Mouse (Mus musculus): ENCODE measurements around the gene Gid8.
A peak's percentile ranks its signal among the peaks of the same experiment; 100 is the strongest.
"Not testable (repeated sequence)": the region's sequence is repeated elsewhere in the genome, so short reads cannot be mapped to it uniquely, and the experiment has no call there.

Gene Gid8

DNA sequence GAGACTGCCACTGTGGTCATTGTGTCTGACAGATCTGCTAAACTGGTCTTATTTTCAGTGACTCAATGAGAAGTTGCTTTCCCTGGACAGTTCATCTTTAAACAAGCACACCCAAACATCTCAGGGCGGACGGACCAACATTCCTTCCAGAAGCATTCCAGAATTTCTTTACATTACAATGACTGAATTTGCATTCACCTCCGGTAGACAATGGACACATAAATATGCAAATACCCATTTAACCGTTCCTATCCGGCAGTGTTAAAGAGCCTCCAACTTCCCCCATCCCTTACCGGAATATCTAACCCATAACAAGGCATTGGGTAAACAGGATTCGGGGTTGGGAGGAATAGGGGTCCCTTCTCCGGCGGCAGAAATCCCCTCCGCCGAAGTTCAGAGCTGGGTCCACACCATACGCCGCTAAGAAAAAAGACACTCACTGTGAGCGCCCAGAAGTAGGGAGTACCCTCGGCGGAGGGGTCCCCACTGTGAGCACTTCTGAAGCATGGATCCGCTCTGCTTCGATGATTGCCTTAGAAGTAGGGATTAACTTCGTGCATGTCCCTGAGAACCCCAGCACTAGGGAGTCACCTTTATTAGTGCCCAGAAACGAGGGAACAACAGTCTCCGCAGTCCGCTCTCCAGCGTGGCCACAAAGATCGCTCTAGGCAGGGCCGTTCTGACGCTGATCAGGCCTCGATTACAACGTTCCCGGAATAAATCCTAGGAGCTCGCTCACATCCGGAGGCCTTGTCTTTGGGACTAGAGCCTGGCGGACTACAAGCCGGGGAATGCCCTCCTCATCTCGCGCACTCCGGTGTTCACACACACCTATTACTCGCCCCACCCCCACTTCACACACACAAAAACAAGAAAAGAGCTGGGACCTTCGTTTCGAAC, 644 bp upstream of the Gid8 start:
- DNase-seq (ENCODE audit: low read depth in 2 of 2, low spot score in 2 of 2): no peak

DNA sequence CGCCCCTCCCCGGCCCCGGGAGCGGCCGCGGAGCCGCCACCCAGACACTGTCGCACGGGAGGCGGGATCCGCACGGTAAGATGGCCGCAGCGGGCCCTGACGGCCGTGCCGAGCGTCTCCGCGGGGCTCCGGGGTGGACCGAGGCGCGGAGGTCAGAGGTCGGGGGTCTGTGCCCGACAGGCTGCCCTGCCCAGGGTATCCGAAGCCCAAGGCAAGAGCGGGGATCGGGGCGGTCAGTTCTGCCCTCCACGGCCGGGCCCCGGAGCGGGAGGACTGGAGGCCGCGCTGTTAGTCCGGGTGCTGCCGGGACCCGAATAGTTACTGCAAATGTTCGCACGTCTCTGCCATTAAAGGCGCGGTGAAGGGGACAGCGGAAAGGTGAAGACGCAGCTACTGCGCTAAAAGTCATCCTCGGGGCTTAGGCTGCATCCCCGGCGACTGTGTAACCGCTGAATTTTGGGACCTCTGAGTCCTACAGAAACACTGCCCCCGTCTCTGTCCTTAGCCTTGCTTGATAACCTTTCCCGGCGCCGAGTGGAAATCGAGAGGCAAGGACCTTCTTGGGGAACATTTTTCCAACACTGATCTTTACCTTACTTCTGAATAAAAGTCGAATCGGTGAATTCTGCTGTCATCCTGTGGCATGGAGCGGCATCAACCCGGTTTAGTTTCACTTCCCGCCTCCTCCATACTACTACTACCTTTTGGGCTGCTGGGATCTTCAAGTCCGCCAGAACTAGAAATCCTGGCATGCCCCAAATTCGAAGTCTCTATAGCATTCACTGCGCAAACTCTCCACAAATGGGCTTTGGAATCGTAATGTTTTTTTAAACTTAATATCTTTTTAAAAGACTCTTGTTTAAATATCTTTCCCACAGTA, 599 bp downstream of the Gid8 start:
- DNase-seq (ENCODE audit: low read depth in 2 of 2, low spot score in 2 of 2): no peak

DNA sequence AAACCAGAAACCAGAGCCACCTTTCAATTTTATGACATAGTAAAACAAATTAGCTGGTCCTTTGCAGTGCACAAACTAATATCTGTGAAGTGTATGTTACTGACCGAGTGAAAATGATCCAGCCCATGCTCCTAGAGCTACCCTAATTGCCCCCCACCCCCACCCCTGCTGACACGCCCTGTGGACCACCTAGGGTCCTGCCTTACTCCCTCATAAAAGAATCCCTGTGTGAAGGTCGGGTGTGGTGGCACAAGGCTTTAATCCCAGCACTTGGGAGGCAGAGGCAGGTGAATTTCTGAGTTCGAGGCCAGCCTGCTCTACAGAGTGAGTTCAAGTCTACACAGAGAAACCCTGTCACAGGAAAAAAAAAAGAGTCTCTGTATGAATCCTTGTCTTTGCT, 1.6 kb downstream of the Gid8 start:
- no peak for DNase-seq (ENCODE audit: low read depth in 2 of 2, low spot score in 2 of 2)

DNA sequence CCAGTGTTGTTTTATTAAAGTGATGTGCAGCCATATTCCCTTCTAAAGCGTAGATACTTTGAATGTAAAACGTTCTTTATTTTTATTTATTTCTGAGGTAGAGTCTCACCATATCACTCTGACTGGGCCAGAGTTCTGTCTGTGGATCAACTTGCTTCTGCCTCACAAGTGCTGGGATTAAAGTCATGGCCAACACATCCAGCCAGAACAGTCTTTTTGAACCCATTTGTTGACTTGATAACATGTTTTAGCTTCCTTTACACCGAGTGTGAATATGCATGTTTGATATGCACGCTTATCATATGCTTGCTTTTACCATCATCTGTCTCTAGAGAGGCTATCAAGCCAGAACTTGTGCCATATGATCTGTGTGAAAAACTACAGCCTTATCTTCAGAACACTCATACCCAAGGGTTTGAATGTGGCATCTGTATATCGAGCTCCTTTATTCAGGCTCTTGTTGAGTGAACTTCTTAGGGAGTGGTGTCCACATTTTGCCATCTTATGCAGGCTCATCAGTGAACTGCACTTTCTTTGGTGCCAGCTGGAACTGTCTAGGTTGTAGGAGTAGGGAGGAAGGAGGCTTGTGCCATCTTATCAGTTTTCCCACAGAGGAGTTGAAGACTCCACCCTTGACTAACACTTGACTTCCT, 2.2 kb downstream of the Gid8 start:
- DNase-seq (ENCODE audit: low read depth in 2 of 2, low spot score in 2 of 2): no peak

DNA sequence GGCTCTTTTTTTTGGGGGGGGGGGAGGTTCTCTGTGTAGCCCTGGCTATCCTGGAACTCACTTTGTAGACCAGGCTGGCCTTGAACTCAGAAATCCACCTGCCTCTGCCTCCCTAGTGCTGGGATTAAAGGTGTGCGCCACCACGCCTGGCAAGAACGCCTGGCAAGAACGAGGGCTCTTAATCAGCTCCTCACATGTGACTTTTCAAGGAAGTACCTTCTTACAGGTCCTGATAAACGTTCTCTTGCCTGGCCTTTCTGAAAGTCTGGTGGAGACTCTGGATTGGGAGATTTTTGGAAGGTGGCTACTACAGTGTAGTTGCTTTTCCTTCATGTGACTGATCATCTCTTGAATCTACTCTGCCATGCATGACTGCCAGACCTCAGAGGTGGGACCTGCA, 12.8 kb downstream of the Gid8 start:
- DNase-seq (ENCODE audit: low read depth in 2 of 2, low spot score in 2 of 2): not testable (repeated sequence)

DNA sequence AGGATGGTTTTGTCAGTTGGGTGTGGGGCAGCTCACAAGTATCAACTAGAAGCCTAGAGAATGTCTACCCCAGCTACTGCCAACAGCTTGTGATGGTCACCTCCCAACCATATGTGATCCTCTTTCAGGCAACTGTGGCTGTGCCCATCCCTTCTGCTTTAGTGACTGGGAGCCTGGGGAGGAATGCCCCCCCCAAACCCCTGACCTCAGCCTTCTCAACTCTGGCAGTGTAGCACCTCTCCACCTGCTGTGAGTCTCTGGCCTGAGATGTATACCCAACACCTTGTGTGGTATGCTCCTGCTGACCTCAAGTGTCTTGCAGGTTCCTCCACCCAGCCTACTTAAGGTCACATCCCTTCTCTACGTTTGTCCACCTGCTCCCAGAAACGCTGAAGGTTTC, 13.9 kb downstream of the Gid8 start:
- no peak for DNase-seq (ENCODE audit: low read depth in 2 of 2, low spot score in 2 of 2)

DNA sequence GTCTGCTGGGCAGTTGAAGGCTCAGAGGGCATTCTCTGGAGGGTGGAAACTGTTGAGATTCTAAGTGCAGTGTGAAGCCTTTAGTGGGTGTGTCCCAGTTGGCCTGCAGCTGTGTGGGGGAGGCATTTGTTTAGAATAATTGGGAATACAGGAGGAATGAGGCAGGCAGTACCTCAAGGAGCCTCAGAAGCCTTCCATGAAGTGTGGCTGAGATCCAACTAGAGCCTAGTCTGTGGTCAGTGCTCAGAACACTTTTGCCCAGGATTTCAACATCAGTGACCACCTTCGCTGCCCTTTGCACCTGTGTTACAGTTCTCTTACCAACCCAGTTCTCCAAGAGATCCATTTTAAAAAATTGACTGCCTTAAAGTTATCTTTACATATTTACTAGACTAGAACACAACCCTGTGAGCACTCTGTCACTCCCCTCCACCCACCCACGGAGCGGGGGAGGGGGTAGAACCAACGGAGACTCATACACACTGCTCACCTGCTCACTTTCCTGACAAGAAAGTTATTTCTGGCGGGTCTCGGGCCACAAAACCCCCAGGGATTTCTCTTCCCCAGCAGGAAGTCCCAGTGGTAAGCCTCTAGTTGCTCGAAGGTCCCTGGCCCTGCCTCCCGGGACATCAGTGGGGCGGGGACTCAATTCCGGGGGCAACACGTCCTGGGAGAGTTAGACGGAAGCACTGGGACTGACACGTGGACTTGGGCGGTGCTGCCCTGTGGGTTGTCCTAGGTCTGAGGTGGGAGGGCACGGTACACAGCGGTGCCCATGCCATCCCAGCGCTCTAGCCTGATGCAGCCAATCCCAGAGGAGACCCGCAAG, 14.9 kb downstream of the Gid8 start, which contains the start of gene Slc17a9:
Gene Slc17a9 (plus strand): TSS at position 679 of the 829 bp plus-strand sequence.
- DNase-seq (ENCODE audit: low read depth in 2 of 2, low spot score in 2 of 2): peak; percentile 44 to 47

DNA sequence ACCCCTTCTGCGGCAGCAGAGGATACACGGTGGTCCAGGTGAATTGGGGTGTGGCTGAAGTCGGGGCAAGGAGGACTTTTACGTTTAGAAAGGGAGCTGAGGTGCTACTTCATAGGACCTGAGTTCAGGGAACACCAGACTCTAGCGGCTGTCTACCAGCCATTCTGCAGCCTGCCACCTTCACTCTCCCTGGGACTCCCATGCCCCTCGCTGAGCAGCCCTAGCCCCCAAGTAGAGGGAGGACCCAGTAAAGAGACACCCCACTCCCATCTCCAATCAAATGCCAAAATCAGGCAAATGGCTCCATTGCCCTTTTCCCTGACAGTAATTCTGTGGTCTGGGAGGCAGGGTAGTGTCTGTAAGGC, 15.5 kb downstream of the Gid8 start:
- DNase-seq (ENCODE audit: low read depth in 2 of 2, low spot score in 2 of 2): no peak

DNA sequence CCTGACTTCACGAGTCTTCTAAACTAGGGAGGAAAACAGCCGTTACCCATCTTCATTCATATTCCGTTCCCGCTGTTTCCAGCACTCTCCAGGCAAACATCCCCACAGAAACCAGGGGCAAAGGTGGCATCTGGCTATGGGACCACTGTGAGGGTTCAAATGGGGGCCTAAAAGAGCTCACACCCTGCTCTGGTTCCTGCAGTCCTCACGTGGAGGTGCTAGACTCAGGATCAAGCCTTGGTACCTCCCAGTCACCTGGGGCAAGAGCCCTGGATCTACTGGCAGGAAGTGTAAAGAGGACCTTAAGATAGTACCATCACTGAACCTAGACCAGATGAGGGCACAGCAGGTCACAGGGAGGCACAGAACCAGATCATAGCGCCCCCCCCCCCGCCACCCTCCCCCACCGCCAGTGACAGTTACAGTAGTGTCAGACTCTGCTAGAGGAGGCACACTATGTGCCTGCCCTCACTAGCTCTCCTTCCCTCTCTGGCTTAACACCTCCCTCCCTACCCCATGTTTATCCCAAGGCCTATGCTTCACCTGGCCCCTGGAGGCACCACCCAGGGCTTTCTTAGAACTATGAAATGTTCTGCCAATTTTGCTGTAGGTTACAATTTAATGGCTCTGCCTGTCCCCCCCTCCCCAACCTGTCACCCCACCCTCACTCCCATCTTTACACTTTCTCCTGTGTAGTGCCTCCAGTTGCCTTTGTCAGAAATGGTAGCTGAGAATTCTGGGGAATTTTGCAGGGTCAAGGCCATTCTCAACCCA, 16.1 kb downstream of the Gid8 start:
- DNase-seq (ENCODE audit: low read depth in 2 of 2, low spot score in 2 of 2): no peak

DNA sequence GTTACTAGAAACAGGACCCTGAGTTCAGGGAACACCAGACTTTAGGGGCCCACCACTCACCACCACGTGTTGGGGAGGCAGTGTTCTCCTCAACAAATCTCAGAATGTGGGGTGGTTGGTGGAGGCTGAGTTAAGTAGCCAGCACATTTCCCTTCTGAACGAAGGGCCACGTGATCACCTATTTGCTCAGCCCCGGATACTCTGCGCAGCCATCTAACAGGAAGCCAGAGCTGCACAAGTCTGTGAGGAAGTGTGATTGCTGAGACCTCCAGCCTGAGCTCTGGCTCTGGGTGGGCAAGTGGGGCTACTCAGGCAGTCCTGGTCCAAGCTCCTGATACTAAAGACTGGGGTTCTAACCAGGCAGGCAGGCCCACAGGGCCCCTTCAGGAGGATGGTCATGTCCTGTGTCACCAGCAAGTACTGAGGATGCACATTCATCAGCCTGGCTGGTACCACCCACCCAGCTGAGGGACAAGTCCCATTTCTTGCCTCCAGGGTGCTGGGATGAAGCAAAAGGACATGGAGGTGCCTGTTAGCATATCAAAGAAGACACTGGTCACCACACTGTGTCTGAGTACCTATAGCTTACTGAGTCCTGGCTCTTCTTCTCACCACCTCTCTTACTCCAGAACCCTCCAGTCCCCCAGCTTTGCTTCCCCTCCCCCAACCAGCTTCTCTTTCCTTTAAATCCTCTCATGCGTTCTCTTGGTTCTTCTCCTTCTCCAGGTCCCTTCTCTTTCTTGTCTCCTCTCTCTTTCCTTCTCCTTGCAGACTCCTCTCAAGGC, 16.9 kb downstream of the Gid8 start:
- peak; percentile 46 to 65 for DNase-seq (ENCODE audit: low read depth in 2 of 2, low spot score in 2 of 2)

DNA sequence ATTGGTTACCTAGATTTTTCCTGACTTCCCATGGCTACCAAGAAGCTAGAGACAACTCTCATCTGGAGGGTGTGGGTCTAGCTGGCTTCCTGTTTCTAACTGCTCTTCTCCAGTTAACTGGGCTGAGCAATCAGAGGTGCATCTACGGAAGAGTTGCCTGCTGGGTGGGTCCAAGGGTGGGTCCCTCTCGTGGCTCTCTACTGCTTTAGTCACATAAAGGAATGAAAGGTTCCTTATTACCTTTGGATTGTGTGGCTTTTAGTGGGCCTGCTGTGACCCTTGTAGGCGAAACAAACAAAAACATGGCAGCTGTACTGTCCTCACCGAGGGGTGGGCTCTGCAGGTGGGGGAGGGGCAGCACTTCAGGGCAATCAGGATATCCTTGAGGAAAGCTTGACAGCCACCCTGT, 17.7 kb downstream of the Gid8 start:
- no peak for DNase-seq (ENCODE audit: low read depth in 2 of 2, low spot score in 2 of 2)

DNA sequence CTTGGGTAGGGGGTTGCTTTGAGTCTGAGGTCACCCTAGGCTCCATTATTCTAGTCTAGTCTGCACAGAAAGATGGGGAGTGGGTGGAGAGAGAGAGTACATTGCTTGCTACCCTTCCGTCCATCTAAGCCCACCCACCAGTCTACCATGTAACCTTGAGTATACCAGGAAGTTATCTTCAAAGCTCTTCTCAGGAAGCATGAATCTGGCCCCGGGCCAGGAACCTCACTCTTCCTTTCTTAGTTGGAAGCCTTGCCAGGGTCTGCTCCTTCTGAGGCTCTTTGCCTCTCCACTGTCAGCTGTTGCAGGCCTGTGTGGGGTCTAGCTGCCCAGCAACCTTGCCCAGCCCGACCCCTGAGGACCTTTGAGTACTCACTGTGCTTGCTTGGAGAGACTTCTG, 21.1 kb downstream of the Gid8 start:
- DNase-seq (ENCODE audit: low read depth in 2 of 2, low spot score in 2 of 2): peak; percentile 50 to 67

DNA sequence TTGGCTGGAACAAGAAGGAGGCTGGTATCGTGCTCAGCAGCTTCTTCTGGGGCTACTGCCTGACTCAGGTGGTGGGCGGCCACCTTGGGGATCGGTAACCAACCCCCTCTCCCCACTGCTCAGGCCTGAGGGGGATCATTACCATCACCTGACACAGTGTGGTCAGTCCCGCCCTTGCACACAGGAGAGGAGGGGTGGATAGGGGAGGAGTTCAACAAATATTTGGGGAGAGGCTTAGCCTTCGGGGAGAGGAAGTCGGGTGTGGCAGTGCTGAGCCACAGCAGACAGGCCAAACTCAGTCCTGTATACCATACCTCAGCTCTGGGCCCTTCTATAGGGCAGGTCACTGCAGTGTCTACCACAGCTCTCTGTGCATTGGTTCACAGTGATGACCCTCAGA, 22.1 kb downstream of the Gid8 start:
- no peak for DNase-seq (ENCODE audit: low read depth in 2 of 2, low spot score in 2 of 2)

DNA sequence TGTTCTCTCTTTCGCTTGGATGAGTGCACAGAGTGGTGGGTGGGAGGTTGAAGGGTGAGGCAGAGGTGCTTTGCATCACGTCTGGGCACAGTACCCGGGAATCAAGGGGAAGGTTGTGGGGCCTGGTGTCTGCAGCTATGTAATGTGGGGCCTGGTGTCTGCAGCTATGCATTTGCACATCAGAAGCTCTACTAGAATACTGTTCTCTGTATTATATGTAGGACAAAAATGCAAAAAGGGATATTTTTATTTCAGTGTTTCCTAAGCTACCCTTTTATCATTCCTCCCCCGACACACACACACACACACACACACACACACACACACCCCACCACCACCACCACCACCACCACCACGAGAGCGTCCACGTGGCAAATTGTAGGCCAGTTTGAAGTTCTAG, 25.3 kb downstream of the Gid8 start:
- no peak for DNase-seq (ENCODE audit: low read depth in 2 of 2, low spot score in 2 of 2)

DNA sequence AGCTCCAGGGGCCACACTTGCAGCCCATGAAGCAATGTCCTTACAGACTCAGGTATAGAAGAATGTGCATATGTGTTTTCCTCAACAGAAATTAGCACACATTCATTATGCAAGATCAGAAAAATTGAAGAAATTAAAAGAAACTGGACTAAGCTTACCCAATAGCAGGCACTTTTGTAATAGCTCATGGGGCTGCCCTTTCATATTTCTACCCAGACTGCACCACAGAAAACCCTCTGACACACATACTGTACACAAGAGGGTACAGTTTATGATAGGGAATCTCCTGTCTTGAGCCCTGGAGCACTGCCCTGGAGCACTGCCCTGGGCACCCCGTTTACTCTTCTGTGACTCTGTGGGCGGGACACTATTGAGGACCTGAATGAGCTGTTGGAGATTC, 28.1 kb downstream of the Gid8 start:
- no peak for DNase-seq (ENCODE audit: low read depth in 2 of 2, low spot score in 2 of 2)

DNA sequence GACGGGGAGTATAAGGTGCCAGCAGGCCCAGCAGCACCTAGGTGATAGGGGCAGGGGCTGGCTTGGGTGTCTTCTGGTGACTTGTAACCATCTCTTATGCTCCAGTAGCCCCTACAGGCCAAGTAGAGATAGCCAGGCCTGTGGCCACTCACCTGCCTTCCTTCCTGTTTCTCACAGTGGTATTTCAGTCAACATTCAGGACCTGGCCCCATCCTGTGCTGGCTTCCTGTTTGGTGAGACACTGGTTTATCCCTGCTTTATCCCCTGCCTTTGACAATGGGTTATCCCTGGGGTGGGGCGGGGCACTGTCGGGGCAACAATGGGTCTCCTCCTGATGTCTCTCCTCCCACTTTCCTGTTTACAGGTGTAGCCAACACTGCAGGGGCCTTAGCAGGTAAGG, 30.4 kb downstream of the Gid8 start:
- no peak for DNase-seq (ENCODE audit: low read depth in 2 of 2, low spot score in 2 of 2)

DNA sequence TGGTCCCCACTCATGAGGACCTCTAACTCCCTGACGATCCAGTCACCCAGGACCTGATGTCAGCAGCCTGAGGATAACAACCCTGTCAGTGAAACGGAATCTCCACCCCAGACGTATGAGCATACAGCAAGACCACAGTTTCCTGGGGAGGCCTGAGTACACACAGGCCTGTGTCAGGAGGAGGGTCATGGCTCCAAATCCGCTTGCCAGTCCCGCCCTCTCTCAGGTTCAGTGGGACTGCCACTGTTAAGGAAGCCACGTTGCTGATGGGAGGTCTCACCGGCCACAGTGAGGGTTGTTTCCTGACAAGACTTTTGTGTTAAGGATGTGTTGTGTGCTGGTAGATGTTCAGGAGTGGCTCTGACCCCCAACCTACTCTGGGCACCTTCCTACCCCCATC, 31.5 kb downstream of the Gid8 start:
- no peak for DNase-seq (ENCODE audit: low read depth in 2 of 2, low spot score in 2 of 2)

DNA sequence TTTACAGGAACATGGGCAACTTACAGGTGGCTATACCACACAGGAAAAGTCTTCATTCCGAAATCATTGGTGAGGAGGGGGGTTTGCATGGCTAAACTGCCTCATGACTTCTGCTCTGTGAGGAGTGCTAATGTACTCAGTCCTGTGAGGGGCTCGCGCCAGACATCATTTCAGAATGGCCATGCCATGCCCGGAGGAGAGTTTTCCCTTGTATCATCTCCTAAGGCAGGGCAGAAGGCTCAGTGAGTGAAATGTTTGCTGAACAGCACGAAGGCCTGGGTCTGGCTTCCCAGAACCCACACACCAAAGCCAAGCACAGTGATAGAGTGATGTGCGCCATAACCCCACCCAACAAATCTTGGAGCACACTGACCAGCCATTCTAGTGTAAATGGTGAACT, 32.9 kb downstream of the Gid8 start:
- no peak for DNase-seq (ENCODE audit: low read depth in 2 of 2, low spot score in 2 of 2)

DNA sequence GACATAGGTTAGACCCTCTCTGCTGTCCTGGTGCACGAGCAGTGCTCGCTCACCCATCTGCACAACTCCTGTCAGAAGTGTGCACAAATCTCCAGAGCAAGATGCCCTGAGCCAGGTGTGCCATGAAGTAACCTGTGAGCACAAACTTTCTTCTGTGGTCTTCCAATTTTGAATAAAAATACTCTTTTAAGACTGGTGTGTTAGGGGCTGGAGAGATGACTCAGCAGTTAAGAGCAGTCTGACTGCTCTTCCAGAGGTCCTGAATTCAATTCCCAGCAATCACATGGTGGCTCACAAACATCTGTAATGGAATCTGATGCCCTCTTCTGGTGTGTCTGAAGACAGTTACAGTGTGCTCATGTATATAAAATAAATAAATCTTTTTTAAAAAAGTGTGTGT, 33.4 kb downstream of the Gid8 start:
- no peak for DNase-seq (ENCODE audit: low read depth in 2 of 2, low spot score in 2 of 2)
